Mouse (Mus musculus) small intestine, adult 2 months (tissue): ENCODE measurements around the gene Miox.

Experiments
- CTCF ChIP-seq: fragments of 200-500 bp; IDR thresholded peaks from 2 replicates; pipeline ENCODE4 v1.5.1; 2012; ENCODE audit warnings: low read depth, mild to moderate bottlenecking, control low read depth, inconsistent platforms, low read length, moderate library complexity, mixed read lengths; ENCODE audit not compliant: insufficient replicate concordance, insufficient read length; ENCODE audit errors: extremely low read depth
- POLR2A ChIP-seq: fragments of 200-500 bp; IDR thresholded peaks from 2 replicates; pipeline ENCODE4 v1.6.1; 2012; ENCODE audit warnings: low read depth, mild to moderate bottlenecking, control low read depth, inconsistent platforms, low read length, moderate library complexity

DNA sequence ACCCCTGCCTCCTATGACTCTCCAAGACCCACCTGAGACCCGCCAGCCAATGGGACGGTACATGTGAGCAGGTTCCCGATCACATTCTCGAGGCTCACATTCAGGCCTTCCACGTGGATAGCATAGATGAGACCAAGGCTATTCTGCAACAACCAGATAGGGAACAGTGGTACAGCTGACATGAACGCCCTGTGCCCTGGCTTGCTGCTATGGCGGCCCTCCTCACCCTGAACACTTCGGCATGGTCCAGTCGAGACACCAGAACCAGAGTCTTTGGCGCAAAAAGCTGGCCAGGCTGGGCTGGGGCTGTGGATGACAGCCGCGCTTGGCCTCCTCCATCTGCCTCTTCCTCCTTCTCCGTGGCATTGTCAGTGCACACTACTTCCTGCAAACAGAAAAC is 26.7 kb upstream of the Miox start:
- no peak for TF ChIP-seq CTCF
- no peak for TF ChIP-seq POLR2A
